Mouse (Mus musculus) C2C12 (cell line): ENCODE data around the gene C8g.

ENCODE experiments used
- CTCF ChIP-seq: IDR thresholded peaks from one replicate; pipeline ENCODE4 v1.5.1; 2011; ENCODE audit not compliant: control insufficient read depth, insufficient read depth, insufficient read length
- FOSL1 ChIP-seq: IDR thresholded peaks from one replicate; pipeline ENCODE4 v1.8.0; 2011; ENCODE audit warnings: mild to moderate bottlenecking, low read length; ENCODE audit not compliant: poor library complexity, insufficient read depth, severe bottlenecking
- MAX ChIP-seq: IDR thresholded peaks from one replicate; pipeline ENCODE4 v1.6.1; 2011; ENCODE audit warnings: mild to moderate bottlenecking, control low read depth
- MYOD1 ChIP-seq: IDR thresholded peaks from one replicate; pipeline ENCODE4 v1.6.1; 2011; ENCODE audit warnings: low read depth; ENCODE audit not compliant: control insufficient read depth, insufficient read length
- MYOG ChIP-seq: IDR thresholded peaks from one replicate; pipeline ENCODE4 v1.6.1; 2011; ENCODE audit not compliant: control insufficient read depth, insufficient read length; ENCODE audit errors: extremely low read depth
- USF1 ChIP-seq: IDR thresholded peaks from one replicate; pipeline ENCODE4 v1.6.1; 2011; ENCODE audit warnings: low read depth, mild to moderate bottlenecking, control low read depth, moderate library complexity

DNA sequence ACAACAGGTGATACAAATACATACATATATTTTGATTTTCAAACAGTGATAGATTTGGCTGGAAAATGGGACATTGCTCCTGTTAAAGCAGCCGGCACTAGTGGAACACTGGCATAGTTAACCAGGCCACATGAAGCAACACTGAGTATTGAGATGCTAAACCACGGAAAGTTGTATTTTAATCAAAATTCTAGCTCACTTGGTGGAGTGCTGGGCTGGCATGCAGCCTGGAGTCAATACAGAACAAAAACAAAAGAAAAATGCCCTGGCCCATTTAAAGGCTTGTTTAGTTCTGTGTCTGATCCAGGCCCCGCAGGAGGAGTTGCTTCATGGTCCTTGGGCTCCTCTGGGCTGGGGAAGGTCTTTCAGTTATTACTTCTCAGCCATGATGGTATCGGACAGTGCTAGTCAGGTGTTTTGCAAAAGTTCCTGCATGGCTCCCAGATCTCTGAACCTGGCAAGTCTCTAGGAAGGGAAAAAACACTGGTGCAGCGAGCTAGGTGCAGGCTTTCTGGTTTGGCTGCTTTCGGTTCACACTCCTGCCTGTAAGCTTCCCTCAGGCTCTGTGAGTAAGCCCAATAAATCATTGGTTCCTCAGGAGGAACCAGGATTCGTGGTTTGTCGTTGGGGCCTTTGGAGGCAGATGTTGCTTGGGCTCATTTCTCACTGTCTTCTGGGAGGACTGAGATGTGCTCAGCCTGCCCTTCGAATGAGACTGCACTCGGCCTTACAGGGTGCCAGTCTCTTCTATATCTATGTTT is 21.8 kb downstream of the C8g start:
- TF ChIP-seq USF1, result no peak
- no peak for TF ChIP-seq MAX
- no peak for TF ChIP-seq CTCF
- TF ChIP-seq MYOG, result no peak
- no peak for TF ChIP-seq FOSL1
- TF ChIP-seq MYOD1, result no peak
